ENCODE assay signal across 8 mouse cellular contexts in the genomic region with DNA sequence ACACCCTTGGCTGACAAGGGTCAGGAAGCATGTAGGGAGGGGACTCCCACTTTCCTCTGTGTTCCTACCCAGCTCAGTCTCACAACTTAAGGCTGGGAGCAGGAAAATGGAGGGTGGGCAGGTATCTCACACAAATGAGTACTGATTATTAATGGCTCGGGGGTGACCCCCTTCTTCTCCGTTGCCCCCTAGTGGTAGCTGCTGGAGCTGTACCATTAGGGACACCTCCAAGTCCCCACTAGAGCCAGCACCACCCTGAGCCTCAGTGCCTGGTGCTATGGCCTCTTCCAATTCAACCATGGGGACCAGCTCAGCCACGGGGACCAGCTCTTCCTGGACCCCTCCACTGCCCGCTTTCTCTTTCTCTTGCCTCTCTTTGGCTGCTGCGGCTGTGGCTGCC. TPM values are rescaled to one million over a fixed set of nuclear protein-coding genes. Genes with fewer than 3 reads are reported as not detected.
DNase-seq lines count a peak whose midpoint lies in the region; TF ChIP-seq lines count a peak whose summit lies in the region.

No protein-coding gene starts in this region.

- peaks cover 66% of the 10 kb centered on the region for H3K36me3 ChIP-seq in limb, embryonic 10.5 days

- H3K9me3 ChIP-seq in limb, embryonic 10.5 days (replicated peaks), result no peaks in the 10 kb centered on the region

- peak; percentile 70 for TF ChIP-seq CTCF in gastrocnemius, adult 2 months (IDR thresholded peaks at IDR 0.05)

- H3K27ac ChIP-seq in gastrocnemius, adult 2 months, result peak overlapping the region; percentile 99
- H3K27ac ChIP-seq in limb, embryonic 10.5 days, result no peak overlapping the region

- peak overlapping the region; percentile 53 for H3K4me3 ChIP-seq in gastrocnemius, adult 2 months
- no peak overlapping the region for H3K4me3 ChIP-seq in limb, embryonic 10.5 days

- H3K4me1 ChIP-seq in limb, embryonic 10.5 days, result peaks cover 31% of the 10 kb centered on the region

- intact Hi-C loops in gastrocnemius, adult 2 months (cut with DNase I), result loop anchor here (10.0 kb wide), 1 partner anchor 328 kb away; a partner anchor contains a TSS
- intact Hi-C loops in left cerebral cortex, postnatal 25 days (cut with DNase I), result no loop called here

- H3K27me3 ChIP-seq in limb, embryonic 10.5 days (ENCODE audit: low read depth, poor library complexity, severe bottlenecking), result peaks cover 8% of the 10 kb centered on the region; the same call in 1 of the 2 replicates

- 69% methylated on average over 5 of the region's 5 CpGs for WGBS in limb, embryonic 10.5 days

- peak; percentile 72 for DNase-seq in gastrocnemius, adult 2 months
- DNase-seq in gastrocnemius, adult 18-20 months (ENCODE audit: low spot score), result no peak
- DNase-seq in right cerebral cortex, postnatal 4 days, result peak; percentile 36
- no peak for DNase-seq in right cerebral cortex, adult 18-20 months
- peak; percentile 56 for DNase-seq in embryo, embryonic 10.5 days (ENCODE audit: low spot score)
- DNase-seq in limb, embryonic 10.5 days (ENCODE audit: low spot score), result peak; percentile 56
- DNase-seq in retina, postnatal 1 day, result peak; percentile 61
- no peak for DNase-seq in left cerebral cortex, postnatal 25 days (ENCODE audit: low spot score in 2 of 2)

RNA-seq across cellular contexts. Expression of a gene that starts 4.4 kb away (rescaled TPM):
- over 10,000 TPM; 21,521 to 26,495 TPM for total RNA-seq in gastrocnemius, adult 2 months (2021)
- total RNA-seq in gastrocnemius, adult 18-20 months (2021), result over 10,000 TPM; 23,271 to 27,147 TPM
- polyA plus RNA-seq in limb, embryonic 10.5 days (2016; fragmentation: Nextera tagmentation; extraction: Ambion mirVana), result 0.59 and 5.3 TPM in 2 replicates
- under 1 TPM; 0.32 to 0.39 TPM for total RNA-seq in left cerebral cortex, postnatal 25 days (2021)

RNA-seq across cellular contexts. Expression of a gene that starts 8.0 kb away (rescaled TPM):
- 10 to 100 TPM; 43.0 to 48.1 TPM for total RNA-seq in gastrocnemius, adult 2 months (2021)
- total RNA-seq in gastrocnemius, adult 18-20 months (2021), result 10 to 100 TPM; 49.2 to 51.0 TPM
- polyA plus RNA-seq in limb, embryonic 10.5 days (2016; fragmentation: Nextera tagmentation; extraction: Ambion mirVana), result 55.1 and 62.5 TPM in 2 replicates
- 10 to 100 TPM; 74.1 to 78.9 TPM for total RNA-seq in left cerebral cortex, postnatal 25 days (2021)

RNA-seq across cellular contexts. Expression of a gene that starts 19.9 kb away (rescaled TPM):
- total RNA-seq in gastrocnemius, adult 2 months (2021), result 100 to 1,000 TPM; 111 to 141 TPM
- total RNA-seq in gastrocnemius, adult 18-20 months (2021), result 100 to 1,000 TPM; 118 to 124 TPM
- polyA plus RNA-seq in limb, embryonic 10.5 days (2016; fragmentation: Nextera tagmentation; extraction: Ambion mirVana), result 182 and 207 TPM in 2 replicates
- total RNA-seq in left cerebral cortex, postnatal 25 days (2021), result 10 to 100 TPM; 76.3 to 92.6 TPM

RNA-seq across cellular contexts. Expression of a gene that starts 36.0 kb away (rescaled TPM):
- 10 to 100 TPM; 32.8 to 34.0 TPM for total RNA-seq in gastrocnemius, adult 2 months (2021)
- 10 to 100 TPM; 28.4 to 33.1 TPM for total RNA-seq in gastrocnemius, adult 18-20 months (2021)
- 60.6 and 62.5 TPM in 2 replicates for polyA plus RNA-seq in limb, embryonic 10.5 days (2016; fragmentation: Nextera tagmentation; extraction: Ambion mirVana)
- total RNA-seq in left cerebral cortex, postnatal 25 days (2021), result 100 to 1,000 TPM; 114 TPM

RNA-seq across cellular contexts. Expression of a gene that starts 38.7 kb away (rescaled TPM):
- 10 to 100 TPM; 14.0 to 14.9 TPM for total RNA-seq in gastrocnemius, adult 2 months (2021)
- total RNA-seq in gastrocnemius, adult 18-20 months (2021), result 10 to 100 TPM; 10.6 to 13.1 TPM
- polyA plus RNA-seq in limb, embryonic 10.5 days (2016; fragmentation: Nextera tagmentation; extraction: Ambion mirVana), result 30.3 and 36.9 TPM in 2 replicates
- 10 to 100 TPM; 10.8 to 14.4 TPM for total RNA-seq in left cerebral cortex, postnatal 25 days (2021)

Comparison
In these comparisons a context has a peak if more than half of its experiments do, and no peak if none do; other contexts are left out.
1. DNase-seq: peak in gastrocnemius, adult 2 months (single experiment), right cerebral cortex, postnatal 4 days (single experiment), embryo, embryonic 10.5 days (single experiment), limb, embryonic 10.5 days (single experiment) and retina, postnatal 1 day (single experiment); none in gastrocnemius, adult 18-20 months (single experiment), right cerebral cortex, adult 18-20 months (single experiment) and left cerebral cortex, postnatal 25 days (0 of 2).
2. RNA of a gene that starts 4.4 kb away (total RNA-seq): 23,271 to 27,147 TPM in gastrocnemius, adult 18-20 months and 21,521 to 26,495 TPM in gastrocnemius, adult 2 months; 0.32 to 0.39 TPM in left cerebral cortex, postnatal 25 days; every median in the first group is over 1,000 times any median in the second.